Mouse (Mus musculus) forebrain, embryonic 11.5 days (tissue): ENCODE results near the gene Med20. TPM values are rescaled to one million over a fixed set of nuclear protein-coding genes. Genes with fewer than 3 reads are reported as not detected.

ENCODE experiments used
- ATAC-seq: fragments of 200-750 bp; cut with Nextera tagmentation; replicated peaks from 2 replicates; pipeline ENCODE4 v1.8.0; 2017; ENCODE audit warnings: moderate TSS enrichment; ENCODE audit not compliant: low FRiP score
- DNase-seq: peaks from one replicate; pipeline ENCODE4 v3.0.0-alpha.2; 2017; ENCODE audit warnings: low spot score
- H3K27ac ChIP-seq: fragments of 300-500 bp; sonication (generic); 2 replicates; pipeline ENCODE4 v1.5.1; 2014; ENCODE audit warnings: low read depth, low read length
- H3K27me3 ChIP-seq: fragments of 300-500 bp; sonication (generic); 2 replicates; pipeline ENCODE4 v1.6.1; 2014; ENCODE audit warnings: mild to moderate bottlenecking, low read length, mixed read lengths; ENCODE audit not compliant: control insufficient read depth, insufficient read depth
- H3K36me3 ChIP-seq: fragments of 300-500 bp; sonication (generic); 2 replicates; pipeline ENCODE4 v1.6.1; 2014; ENCODE audit warnings: mild to moderate bottlenecking, low read length, moderate library complexity, mixed read lengths; ENCODE audit not compliant: control insufficient read depth, insufficient read depth
- H3K4me1 ChIP-seq: fragments of 300-500 bp; sonication (generic); replicated peaks from 2 replicates; pipeline ENCODE4 v1.6.1; 2014; ENCODE audit warnings: low read length, mixed read lengths; ENCODE audit not compliant: control insufficient read depth, insufficient read depth
- H3K4me2 ChIP-seq: fragments of 300-500 bp; sonication (generic); 2 replicates; pipeline ENCODE4 v1.6.1; 2014; ENCODE audit warnings: low read depth, mild to moderate bottlenecking, low read length, moderate library complexity, mixed read lengths; ENCODE audit not compliant: severe bottlenecking
- H3K4me3 ChIP-seq: fragments of 300-500 bp; sonication (generic); 2 replicates; pipeline ENCODE4 v1.5.1; 2014; ENCODE audit warnings: low read depth, low read length
- H3K9ac ChIP-seq: fragments of 300-500 bp; sonication (generic); 2 replicates; pipeline ENCODE4 v1.6.1; 2014; ENCODE audit warnings: low read length
- H3K9me3 ChIP-seq: fragments of 300-500 bp; sonication (generic); 2 replicates; pipeline ENCODE4 v1.6.1; 2016; ENCODE audit warnings: low read length, mixed read lengths; ENCODE audit not compliant: control insufficient read depth
- WGBS: fragments of 180-500 bp; shearing (Covaris S2); extraction: QIAGEN DNeasy Blood & Tissue Kit; methylation state at CpG from one replicate; pipeline ENCODE4 v1.1.7; 2014; 5-methylcytosine and 5-hydroxymethylcytosine counted together
- polyA plus RNA-seq: library from polyadenylated mRNA; unstranded; fragments of >200 nt; fragmentation: Nextera tagmentation; extraction: Ambion mirVana; gene quantifications from 2 replicates; pipeline ENCODE4 v1.2.1, GENCODE M21; 2014

Med20 gene
- 44.5 and 45.5 TPM in 2 replicates for polyA plus RNA-seq

DNA sequence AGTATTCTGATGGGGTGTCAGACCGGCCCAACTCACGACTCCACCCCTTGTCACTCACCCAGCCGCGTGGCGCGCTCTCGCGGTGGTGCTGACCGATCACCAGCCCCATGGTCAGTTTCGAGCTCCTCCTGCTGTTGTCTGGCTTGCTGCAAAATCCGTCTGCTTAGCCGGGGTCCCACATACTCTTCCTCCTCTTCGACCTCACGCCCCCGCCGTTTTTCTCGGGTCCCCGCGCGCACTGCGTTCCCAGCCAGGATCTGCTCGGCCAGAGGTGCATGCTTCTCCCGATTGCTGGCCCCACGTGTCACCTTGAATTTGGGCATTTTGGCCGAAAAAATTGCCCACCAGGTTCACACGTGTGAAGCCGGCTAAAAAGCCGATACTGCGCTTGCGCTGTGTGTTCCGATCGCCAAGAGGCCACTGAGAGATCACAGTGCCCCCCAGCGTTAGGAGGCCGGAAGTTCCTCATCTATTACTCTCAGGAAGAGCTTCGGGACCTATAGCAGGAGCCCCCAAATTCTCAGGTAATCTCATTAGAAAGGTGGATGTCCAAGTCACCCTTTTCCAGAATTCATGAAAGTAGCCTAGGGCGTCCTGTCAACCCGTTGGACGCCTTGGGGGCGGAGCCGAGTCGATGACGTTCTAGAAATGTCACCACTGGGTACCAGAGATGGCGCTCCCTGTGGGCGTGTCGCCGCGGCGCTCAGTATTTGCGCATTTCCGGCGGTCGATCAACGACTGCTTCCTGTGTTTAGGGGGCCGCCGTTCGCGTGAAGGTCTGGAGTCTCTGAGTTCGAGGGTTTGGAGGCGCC is at the start of gene Med20, which contains the start of the genes Bysl and Gm20517:
Gene Med20 (plus strand): TSS at position 734 of the 812 bp plus-strand sequence.
Gene Bysl (minus strand): TSS at position 644 of the 812 bp plus-strand sequence.
Gene Gm20517 (plus strand): TSS at position 741 of the 812 bp plus-strand sequence.
- Histone ChIP-seq H3K27ac (peak within 1 kb of the TSS; percentile 46; the same call in 1 of the 2 replicates), H3K9ac (peak within 1 kb of the TSS; percentile 73), H3K4me1 (peaks cover 11% of the 10 kb centered on the region; the same call in 1 of the 2 replicates), H3K4me2 (peak within 1 kb of the TSS; percentile 86), H3K36me3 (peaks cover 5% of the 10 kb centered on the region; the same call in 1 of the 2 replicates), H3K9me3 (no peaks in the 10 kb centered on the region), H3K4me3 (peak within 1 kb of the TSS; percentile 81), H3K27me3 (no peaks in the 10 kb centered on the region)
- 0% methylated on average over 59 of the region's 59 CpGs for WGBS
- ATAC-seq (peak; percentile 96), DNase-seq (peak; percentile 97)

DNA sequence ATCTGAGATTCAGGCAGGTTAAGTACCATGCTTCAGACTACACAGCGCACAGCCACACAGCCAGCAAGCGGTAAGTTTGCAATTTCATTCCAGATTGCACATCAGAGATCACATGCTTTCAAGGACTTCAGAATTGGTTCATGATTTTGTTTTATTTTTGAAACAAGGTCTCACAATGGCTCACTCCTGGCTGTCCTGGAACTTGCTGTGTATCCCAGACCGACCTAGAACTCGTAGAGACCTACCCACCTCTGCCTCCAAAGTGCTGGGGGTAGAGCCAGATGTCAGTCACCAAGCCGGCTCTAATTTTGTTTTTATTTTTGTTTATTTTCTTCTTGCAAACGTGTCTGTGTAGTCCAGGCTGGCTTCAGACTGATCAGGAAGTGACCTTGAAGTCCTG is 48.5 kb upstream of the Med20 start:
- DNase-seq (no peak), ATAC-seq (no peak)
- 81% methylated on average over 6 of the region's 6 CpGs for WGBS
- Histone ChIP-seq H3K4me3 (no peak overlapping the region), H3K9me3 (no peaks in the 10 kb centered on the region), H3K27me3 (no peaks in the 10 kb centered on the region), H3K27ac (no peak overlapping the region), H3K9ac (no peak overlapping the region), H3K36me3 (no peaks in the 10 kb centered on the region), H3K4me1 (no peaks in the 10 kb centered on the region), H3K4me2 (no peak overlapping the region)

DNA sequence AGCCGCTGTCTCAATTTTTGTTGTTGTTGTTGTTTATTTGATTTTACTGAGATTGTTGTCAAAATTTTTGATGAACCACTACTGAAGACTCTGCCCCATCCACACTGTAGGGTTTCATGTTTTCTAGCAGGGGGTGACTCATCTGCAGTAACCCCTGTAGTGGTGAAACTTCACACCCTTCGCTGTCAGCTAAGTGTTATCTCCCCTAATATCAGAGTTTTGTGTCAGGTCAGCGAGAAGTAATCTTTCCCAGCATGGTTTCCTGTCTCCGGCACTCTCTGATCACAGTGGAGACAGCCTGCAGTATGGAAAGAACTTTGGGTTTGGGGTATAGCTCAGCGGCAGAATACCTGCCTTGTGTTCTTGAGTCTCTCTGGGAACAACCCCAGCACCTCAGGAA is 46.8 kb upstream of the Med20 start:
- ATAC-seq (no peak), DNase-seq (no peak)
- no peaks in the 10 kb centered on the region for H3K27me3 ChIP-seq
- H3K36me3 ChIP-seq = no peaks in the 10 kb centered on the region
- no peaks in the 10 kb centered on the region for H3K9me3 ChIP-seq
- H3K4me2 ChIP-seq = no peak overlapping the region
- 90% methylated on average over 5 of the region's 5 CpGs for WGBS
- H3K27ac ChIP-seq = no peak overlapping the region
- H3K4me3 ChIP-seq = no peak overlapping the region
- no peak overlapping the region for H3K9ac ChIP-seq
- H3K4me1 ChIP-seq = no peaks in the 10 kb centered on the region

DNA sequence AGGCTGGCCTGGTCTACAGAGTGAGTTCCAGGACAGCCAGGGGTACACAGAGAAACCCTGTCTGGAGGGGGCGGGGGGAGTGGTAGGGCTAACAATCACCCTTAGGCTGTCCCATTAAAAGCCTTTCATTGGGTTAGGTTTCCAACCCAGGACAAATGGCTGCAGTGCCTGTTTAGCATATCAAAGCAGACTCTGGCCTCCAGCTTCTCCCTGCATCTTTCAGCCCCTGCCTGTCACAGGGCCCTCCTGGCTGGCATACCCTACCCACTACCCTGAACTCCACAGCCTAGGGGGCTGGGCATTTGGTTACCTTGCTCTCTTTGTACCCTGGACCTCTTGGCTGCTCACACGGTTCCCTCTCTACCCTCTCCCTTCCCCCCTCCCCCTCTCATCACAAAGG is 45.2 kb upstream of the Med20 start:
- ATAC-seq (peak; percentile 80), DNase-seq (peak; percentile 64)
- Histone ChIP-seq H3K4me1 (no peaks in the 10 kb centered on the region), H3K27ac (no peak overlapping the region), H3K36me3 (no peaks in the 10 kb centered on the region), H3K9ac (no peak overlapping the region), H3K9me3 (no peaks in the 10 kb centered on the region), H3K4me2 (no peak overlapping the region), H3K27me3 (no peaks in the 10 kb centered on the region), H3K4me3 (no peak overlapping the region)
- 6% methylated on average over 2 of the region's 2 CpGs for WGBS

DNA sequence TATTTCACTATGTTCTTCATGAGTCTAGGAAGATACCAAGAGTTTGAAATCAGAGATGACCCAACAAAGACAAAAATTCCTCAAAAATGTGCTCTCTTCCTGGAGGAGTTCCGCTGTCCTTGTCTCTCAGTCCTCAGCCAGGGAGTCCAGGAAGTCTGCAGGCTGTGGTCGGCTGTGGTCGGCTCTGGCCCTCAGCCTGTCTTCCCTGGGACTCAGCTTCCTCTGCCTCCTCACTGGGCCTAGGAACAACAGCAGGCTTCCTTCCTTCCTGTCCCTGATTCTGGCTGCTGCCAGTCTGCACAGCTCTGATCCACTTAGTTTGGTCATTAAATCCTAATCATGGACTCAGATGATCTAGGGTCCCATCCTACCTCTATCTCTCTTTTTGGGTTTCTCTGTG is 44.1 kb upstream of the Med20 start:
- 0 out of 2 replicates have a peak, but pooled peaks cover 2% of the 10 kb centered on the region for H3K4me1 ChIP-seq
- H3K9me3 ChIP-seq = no peaks in the 10 kb centered on the region
- no peaks in the 10 kb centered on the region for H3K36me3 ChIP-seq
- ATAC-seq = no peak
- H3K4me3 ChIP-seq = no peak overlapping the region
- H3K4me2 ChIP-seq = no peak overlapping the region
- DNase-seq = no peak
- no peak overlapping the region for H3K9ac ChIP-seq
- no peaks in the 10 kb centered on the region for H3K27me3 ChIP-seq
- WGBS = 73% methylated on average over 3 of the region's 3 CpGs
- H3K27ac ChIP-seq = no peak overlapping the region

DNA sequence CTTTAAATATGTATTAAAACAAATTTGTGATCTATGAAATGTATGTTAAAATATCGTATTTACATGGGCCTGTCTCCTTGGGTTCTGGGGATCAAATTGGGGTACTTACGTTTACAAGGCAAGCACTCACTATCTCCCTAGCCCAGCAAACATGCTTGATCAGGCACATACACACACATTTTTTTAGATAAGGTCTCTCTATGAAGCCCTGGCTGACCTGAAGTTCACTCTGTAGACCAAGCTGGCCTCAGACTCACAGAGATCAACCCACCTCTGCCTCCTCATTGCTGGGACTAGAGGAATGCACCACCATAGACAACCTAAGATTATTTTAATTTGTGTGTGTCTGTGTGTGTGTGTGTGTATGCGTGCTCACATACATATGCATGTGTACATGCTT is 43.0 kb upstream of the Med20 start:
- Histone ChIP-seq H3K9ac (no peak overlapping the region), H3K27ac (no peak overlapping the region), H3K9me3 (no peaks in the 10 kb centered on the region), H3K27me3 (no peaks in the 10 kb centered on the region), H3K4me1 (0 out of 2 replicates have a peak, but pooled peaks cover 2% of the 10 kb centered on the region), H3K4me2 (no peak overlapping the region), H3K4me3 (no peak overlapping the region), H3K36me3 (no peaks in the 10 kb centered on the region)
- no peak for ATAC-seq
- no peak for DNase-seq
- 96% methylated on average over 3 of the region's 3 CpGs for WGBS

DNA sequence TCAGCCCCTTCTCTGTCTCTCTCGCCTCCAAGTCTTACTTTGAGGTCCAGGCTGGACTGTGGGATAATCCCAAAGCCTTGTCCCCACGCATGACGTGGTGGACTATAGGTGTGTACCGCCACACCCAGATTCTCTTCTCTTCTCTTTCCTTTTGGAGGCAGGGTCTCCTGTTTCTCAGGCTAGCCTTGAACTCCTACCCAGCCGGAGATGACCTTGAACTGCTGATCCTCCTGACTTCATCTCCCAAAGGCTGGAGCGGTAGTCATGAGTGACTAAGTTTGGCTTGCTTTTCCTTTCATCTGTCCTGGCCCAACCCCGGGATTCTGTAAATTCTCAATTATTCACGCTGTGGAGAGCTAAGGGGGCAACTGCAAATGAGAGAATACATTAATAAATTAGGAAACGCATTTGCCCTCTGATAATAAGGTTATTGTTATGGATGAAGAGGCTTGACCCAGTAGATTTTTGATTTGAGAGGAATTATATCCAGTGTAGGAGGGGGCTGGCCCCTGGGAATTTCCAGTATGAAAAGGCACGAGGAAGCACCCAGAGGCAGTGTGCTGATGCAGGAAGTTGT is 42.3 kb upstream of the Med20 start:
- Histone ChIP-seq H3K9me3 (no peaks in the 10 kb centered on the region), H3K27ac (no peak overlapping the region), H3K9ac (no peak overlapping the region), H3K4me1 (0 out of 2 replicates have a peak, but pooled peaks cover 2% of the 10 kb centered on the region), H3K36me3 (no peaks in the 10 kb centered on the region), H3K27me3 (no peaks in the 10 kb centered on the region), H3K4me2 (no peak overlapping the region), H3K4me3 (no peak overlapping the region)
- WGBS = 75% methylated on average over 10 of the region's 10 CpGs
- DNase-seq (no peak), ATAC-seq (no peak)

DNA sequence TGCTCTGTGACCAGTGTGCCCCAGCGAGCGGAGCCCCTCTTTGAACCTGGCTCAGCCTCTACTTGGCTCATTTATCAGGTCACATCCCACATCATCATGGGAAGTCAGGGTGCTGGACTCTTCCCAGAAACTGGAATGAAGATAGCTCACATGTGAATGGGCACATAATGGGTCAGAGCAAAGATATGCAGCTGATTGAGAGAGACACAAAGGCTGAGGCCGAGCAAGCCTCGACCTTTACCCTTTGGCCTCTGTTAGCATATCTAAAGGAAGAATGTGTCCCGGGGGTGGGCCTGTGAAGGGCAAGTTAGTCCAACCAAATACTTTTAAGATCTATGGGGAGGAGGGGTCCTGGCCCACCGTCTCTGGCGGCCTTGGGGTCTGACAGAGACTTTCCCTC is 39.8 kb upstream of the Med20 start:
- Histone ChIP-seq H3K27me3 (no peaks in the 10 kb centered on the region), H3K9me3 (no peaks in the 10 kb centered on the region), H3K9ac (no peak overlapping the region), H3K4me3 (no peak overlapping the region), H3K4me2 (no peak overlapping the region), H3K4me1 (0 out of 2 replicates have a peak, but pooled peaks cover 2% of the 10 kb centered on the region), H3K27ac (no peak overlapping the region), H3K36me3 (no peaks in the 10 kb centered on the region)
- no peak for ATAC-seq
- DNase-seq = no peak
- WGBS = 21% methylated on average over 7 of the region's 7 CpGs
